Mouse (Mus musculus) hematopoietic stem cell, adult 5-6 weeks (primary cell): ENCODE data around the gene 1600014C23Rik. TPM values are rescaled to one million over a fixed set of nuclear protein-coding genes. Genes with fewer than 3 reads are reported as not detected.

Experiments
- ATAC-seq, 2 experiments: fragments of 125-278 bp in 1 of 2; replicated peaks in 1 of 2; 2 replicates each; pipeline ENCODE4 v1.8.0; 2016 to 2017; ENCODE audit warnings: inconsistent platforms in 2 of 2, mild to moderate bottlenecking in 2 of 2, moderate number of reproducible peaks in 2 of 2, low read depth in 1 of 2, moderate TSS enrichment in 1 of 2; ENCODE audit not compliant: low FRiP score in 2 of 2, poor library complexity in 2 of 2, severe bottlenecking in 2 of 2, insufficient read depth in 1 of 2, low TSS enrichment in 1 of 2
- total RNA-seq: library from RNA; stranded (forward); fragments of 172-1452, 232-1000 nt; gene quantifications from 2 replicates; pipeline ENCODE4 v1.2.3, GENCODE M21; 2017

Gene 1600014C23Rik
- total RNA-seq, 1 experiment from 2014 or later, result not detected

DNA sequence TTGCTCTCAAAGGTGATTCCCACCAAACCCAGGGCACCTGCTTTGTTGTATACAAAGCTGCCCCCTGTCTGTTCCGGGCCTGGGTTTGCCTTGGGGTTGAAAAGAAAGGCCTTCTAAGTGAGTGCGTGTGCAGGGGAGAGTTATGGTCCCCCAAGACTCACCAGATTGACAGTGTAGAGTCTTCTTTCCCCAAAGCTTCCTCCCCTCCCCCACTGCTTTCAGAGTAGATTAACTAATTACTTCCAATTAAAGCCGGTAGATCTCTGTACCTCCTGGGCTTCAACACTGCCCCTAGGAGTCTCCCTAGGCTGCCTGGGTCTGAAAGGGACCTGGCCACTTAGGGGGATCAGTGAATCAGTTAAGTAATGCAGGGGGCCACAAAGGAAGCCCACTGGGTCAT is 689 bp upstream of the 1600014C23Rik start:
- no peak for ATAC-seq

GRCm38 (mm10) chr17:45733038-45733734 is 458 bp downstream of the 1600014C23Rik start:
- ATAC-seq, result no peak

DNA sequence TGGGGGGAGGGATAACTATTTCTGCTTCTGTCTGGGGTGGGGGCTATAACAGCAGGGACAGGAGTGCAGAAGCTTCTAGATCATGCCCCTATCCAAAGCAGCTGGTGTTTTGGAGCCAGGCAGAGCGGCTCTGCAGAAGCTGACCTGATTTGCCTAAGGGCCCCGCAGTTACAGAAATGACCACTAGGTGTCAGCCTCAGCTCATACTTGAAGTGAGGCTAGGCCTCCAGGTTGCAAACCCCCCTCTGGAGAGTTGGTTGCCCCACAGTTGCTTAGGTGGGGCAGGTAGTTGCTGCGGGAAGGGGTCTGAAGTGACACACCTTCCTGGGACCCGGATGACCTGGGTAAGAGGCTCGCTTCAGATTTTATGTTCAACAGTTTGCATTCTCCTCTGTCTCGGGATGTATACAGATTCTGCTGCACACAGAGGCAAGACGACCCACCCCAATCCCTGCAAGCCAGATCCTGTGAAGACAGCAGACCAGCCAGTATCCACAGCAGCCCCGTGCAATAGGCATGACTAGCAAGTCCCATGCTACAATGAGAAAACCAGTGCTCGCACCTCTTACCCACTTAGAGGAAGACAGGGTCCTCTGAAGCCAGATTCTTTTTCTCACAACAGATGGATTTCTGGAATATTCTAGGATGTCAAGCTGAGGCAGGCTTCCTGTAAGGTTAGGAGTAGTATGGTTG is 2.3 kb downstream of the 1600014C23Rik start:
- peak; percentile 65 to 68 for ATAC-seq

DNA sequence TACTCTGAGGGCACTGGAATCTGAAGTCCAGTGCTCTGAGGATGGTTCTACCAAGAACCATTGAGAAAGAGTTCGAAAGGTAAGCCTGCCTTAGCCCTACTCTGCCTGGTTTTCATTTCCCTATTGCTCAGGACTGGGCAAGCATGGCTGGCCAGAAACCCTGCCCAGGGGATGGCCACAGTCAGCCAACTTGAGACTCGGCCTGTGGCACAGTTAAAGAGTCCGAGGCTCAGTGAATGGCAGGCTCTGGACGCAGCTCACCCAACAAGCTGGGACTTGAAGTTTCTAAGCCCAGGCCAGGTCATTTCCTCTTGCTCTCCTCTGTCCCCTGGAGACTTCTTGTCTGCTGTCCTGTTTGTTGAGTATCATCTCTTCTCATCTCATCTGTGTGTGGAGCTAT is 2.9 kb downstream of the 1600014C23Rik start:
- no peak for ATAC-seq

DNA sequence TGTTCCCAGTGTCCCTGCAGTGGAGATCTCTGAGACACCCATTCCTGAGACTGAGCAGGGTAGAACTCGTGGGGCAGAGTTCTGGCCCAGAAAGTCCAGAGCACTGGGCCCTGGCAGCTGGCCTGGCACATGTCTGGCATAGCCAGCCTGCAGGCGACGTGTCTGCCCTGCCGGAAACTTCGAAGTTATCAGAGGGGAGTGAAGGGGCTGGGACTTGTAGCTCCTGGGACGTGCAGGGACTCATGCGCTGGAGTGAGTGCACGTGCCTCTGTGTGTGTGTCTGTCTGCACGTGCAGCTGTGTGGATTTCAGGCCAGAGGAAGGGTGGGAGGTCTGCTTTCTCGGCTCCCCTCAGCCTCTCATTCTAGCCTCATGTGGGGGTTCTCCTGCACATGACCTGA is 4.3 kb downstream of the 1600014C23Rik start:
- ATAC-seq, result no peak

- ATAC-seq, result no peak
Observed at GRCm38 (mm10) chr17:45727983-45728723, 5.5 kb downstream of the 1600014C23Rik start.

DNA sequence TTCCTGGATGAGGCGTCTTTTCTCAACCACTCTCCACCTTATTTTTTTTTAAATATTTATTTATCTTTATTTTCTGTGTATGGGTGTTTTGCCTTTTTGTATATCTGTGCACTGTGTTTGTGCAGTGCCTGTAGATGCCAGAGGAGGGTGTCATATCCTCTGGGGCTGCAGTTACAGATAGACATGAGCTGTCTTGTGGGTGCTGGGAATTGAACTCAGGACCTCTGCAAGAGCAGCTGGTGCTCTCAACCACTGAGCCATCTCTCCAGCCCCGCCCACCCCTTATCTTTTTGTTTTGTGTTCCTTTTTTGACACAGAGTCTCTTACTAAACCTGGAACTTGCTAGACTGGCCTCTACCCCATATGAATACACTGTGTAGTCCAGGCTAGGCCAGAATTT is 6.2 kb downstream of the 1600014C23Rik start:
- ATAC-seq, result no peak

DNA sequence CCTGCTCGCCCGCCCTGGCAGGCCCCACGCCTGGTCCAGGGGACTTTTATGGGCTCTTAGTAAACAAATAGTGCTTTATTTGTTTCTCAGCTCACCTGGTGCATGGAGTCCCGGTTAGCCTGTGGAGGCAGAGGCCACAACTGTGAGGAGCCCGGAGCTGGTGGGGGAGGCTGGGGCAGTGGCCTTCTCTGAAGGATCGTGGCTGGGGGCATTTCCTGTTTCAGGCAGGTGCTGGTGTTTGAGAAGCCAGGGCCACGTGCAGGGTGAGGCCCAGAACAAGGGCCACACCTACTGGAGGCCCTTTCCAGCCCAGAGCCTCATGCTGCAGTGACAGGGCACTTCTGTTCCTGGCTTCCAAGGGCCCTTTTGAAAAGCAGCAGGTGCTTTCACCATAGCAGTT is 7.4 kb downstream of the 1600014C23Rik start:
- ATAC-seq, result peak; percentile 9 to 51; a peak in 2 of 4 replicates

DNA sequence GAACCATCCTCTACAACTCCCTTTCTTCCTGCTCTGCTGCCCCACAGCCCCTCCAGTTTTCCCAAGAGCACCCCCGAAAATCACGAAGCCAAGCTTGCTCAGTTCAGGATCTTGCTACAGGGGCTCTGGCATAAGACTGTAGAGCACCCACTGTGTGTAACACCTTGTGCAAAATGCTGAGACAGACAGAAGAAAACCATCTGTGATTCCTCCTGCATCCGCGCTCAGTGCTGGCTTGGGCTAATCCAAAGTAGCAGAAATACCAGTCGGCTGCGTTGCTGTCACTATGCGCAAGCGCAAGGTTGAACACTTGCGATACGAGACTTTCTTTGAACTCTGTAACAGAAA is 9.1 kb downstream of the 1600014C23Rik start:
- ATAC-seq, result no peak

- ATAC-seq, result peak; percentile 85 to 87
Observed at GRCm38 (mm10) chr17:45723732-45724573, 9.7 kb downstream of the 1600014C23Rik start.

DNA sequence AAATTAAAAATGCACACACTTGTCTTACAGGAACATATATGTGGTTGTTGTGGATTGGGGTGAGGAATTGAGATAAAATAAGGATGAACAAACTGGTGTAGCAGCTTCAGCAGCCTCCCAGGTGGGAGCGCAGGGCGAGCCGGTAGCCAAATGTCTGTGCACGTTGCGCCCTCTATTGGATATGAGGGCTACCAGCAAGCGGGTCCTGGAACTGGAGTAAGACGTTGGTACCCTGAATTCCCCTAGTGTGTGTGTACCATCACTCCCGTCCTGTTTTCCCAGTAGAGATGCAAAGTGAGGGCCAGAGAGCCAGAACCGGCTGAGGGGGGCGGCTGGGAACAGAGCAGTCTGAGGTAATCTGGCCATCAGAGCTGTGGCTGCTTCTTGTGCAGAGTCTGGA is 15.3 kb downstream of the 1600014C23Rik start:
- ATAC-seq, result peak; percentile 69 to 84

GRCm38 (mm10) chr17:45711525-45711924 is 22.1 kb downstream of the 1600014C23Rik start:
- peak; percentile 12 to 39; a peak in 1 of 4 replicates for ATAC-seq

DNA sequence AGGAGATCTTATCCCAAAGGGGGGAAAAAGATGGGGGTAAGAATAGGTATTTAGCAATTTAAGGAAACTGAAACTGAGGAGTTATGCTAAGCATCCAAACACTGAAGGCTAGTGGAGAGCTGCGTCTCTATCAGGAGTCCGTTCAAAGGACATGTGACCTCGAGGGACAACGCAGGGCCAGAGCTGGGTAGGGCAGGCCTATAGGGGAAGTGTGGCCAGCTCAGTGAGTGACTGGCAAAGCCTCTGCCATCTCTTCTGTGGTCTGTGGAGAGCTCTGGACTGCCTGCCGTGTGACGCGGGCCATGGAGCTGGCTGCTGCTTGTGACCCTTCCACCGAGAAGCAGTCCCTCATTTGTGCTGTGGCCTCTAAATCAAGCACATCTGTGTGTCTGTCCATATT is 23.2 kb downstream of the 1600014C23Rik start:
- 0 out of 4 replicates have a peak, but pooled peaks of 1 of the 2 experiments have one; percentile 14 for ATAC-seq

DNA sequence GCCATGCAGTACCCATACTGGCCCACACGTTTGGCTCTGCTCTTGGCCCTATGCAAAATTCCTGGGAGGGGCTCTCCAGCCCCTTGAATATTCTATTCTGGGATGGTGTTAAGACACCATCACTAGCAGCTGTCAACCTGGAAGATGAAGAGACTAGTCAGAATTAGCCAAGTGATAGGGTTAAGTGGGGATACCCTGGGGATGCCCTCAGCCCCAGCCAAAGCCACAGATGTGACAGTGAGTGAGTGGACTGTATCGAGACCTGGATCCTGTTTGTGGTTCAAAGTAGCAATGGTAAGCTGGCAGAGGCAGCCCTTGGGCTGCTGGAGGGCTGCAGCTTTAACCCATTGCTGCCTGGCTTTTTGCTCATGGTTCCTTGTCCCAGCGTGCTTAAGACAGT is 23.8 kb downstream of the 1600014C23Rik start:
- ATAC-seq, result peak in 1 of 2 experiments; percentile 59; a peak in 1 of 4 replicates

DNA sequence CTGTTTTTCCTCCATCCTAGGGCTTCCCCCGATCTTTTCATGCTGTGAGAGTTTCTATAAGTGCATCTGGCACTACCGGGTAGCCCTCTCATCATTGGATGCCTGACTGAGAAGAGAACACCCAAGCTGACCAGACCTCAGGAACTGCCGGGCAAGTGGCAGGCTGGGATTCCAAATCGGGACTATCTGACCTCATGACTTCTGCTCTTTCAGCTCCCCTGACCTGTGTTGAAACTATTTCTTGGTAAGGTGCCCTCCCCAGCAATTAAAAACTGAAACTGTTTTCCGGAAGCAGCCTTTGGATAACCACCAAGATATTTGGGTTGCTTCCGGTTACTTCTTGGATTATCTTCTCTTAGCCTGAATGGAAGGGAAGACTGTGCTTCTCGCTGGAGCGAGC is 25.5 kb downstream of the 1600014C23Rik start:
- ATAC-seq, result no peak

GRCm38 (mm10) chr17:45707376-45707775 is 26.3 kb downstream of the 1600014C23Rik start:
- ATAC-seq, result no peak

DNA sequence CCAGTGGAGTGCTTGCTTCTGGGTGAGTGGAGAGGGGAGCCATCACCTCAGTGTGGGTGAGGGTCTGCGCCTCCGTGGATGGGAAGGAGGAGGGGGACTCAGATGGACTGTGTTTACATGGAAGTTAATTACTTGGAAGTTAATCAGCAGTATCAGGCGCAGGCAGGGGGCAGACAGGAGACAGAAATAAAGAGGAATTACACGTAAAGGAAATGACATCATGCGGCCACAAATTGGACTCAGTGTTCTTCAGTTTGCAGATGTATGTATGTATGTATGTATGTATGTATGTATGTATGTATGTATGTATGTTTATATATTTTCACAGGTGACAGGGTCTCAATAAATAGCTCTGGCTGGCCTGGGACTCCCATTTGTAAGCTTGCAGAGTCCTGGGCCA is 26.8 kb downstream of the 1600014C23Rik start:
- no peak for ATAC-seq
